Mouse (Mus musculus): ENCODE results near the gene Mxd1.

- TF ChIP-seq EP300 (IDR thresholded peaks at IDR 0.05; ENCODE audit: low read depth) (no peak), CTCF (IDR thresholded peaks at IDR 0.05; ENCODE audit: low read depth) (no peak)
Measured at GRCm38 (mm10) chr6:86641716-86642115, 27.2 kb downstream of the Mxd1 start.
